Mouse (Mus musculus) brain, embryonic 14.5 days (tissue): ENCODE measurements around the gene Plac9a.

Source experiments
- CTCF ChIP-seq: fragments of 200-500 bp; IDR thresholded peaks from 2 replicates; pipeline ENCODE4 v1.5.1; 2012; ENCODE audit warnings: inconsistent platforms, mild to moderate bottlenecking, moderate library complexity, borderline replicate concordance; ENCODE audit not compliant: insufficient read depth, insufficient read length; ENCODE audit errors: extremely low read depth
- POLR2A ChIP-seq: fragments of 200-500 bp; IDR thresholded peaks from 2 replicates; pipeline ENCODE4 v1.6.1; 2012; ENCODE audit warnings: mild to moderate bottlenecking, inconsistent platforms, borderline replicate concordance; ENCODE audit not compliant: poor library complexity, insufficient read depth, insufficient read length, severe bottlenecking; ENCODE audit errors: extremely low read depth

DNA sequence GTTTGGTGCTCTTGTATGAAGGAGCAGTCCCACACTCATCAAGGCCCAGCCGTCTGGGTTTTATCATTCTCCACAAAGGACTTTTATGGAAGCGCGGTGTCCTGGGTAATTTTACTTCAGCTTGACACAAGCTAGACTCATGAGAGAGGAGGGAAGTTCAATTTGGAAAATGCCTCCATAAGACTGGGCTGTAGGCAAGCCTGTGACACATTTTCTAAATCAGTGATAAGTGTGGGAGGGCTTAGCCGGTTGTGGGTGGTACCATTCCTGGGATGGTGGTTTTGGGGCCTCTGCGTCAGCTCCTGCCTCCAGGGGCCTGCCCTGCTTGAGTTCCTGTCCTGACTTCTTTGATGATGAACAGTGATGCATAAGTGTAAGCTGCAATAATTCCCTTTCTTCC lies 37.6 kb downstream of the Plac9a start:
- TF ChIP-seq CTCF (no peak), POLR2A (no peak)
